Mouse (Mus musculus) spleen, postnatal 14 days (tissue): ENCODE data around the gene Taar7e.
"Not testable (repeated sequence)": the region's sequence is repeated elsewhere in the genome, so short reads cannot be mapped to it uniquely, and the experiment has no call there.

Experiments
- DNase-seq, 2 experiments: peaks; one replicate each; pipeline ENCODE4 v3.0.0; 2021 to 2022; ENCODE audit warnings: low spot score in 2 of 2

Taar7e gene

GRCm38 (mm10) chr10:24037314-24037713 is at the start of gene Taar7e:
Taar7e (plus strand) TSS chr10:24037614.
- no peak for DNase-seq

GRCm38 (mm10) chr10:23993381-23993780 is 44.0 kb upstream of the Taar7e start, which contains the start of gene Taar7a:
Taar7a (minus strand) TSS chr10:23993481.
- DNase-seq = no peak

GRCm38 (mm10) chr10:23999639-24000038 is 37.8 kb upstream of the Taar7e start, which contains the start of gene Taar7b:
Taar7b (plus strand) TSS chr10:23999939.
- no peak for DNase-seq

GRCm38 (mm10) chr10:24006442-24006841 is 31.0 kb upstream of the Taar7e start:
- DNase-seq = no peak

GRCm38 (mm10) chr10:24007034-24007433 is 30.4 kb upstream of the Taar7e start:
- DNase-seq = no peak

GRCm38 (mm10) chr10:24008143-24008542 is 29.3 kb upstream of the Taar7e start:
- DNase-seq = no peak

GRCm38 (mm10) chr10:24026922-24027321 is 10.5 kb upstream of the Taar7e start, which contains the start of gene Taar7d:
Taar7d (plus strand) TSS chr10:24027222.
- no peak for DNase-seq

- no peak for DNase-seq
Observed at GRCm38 (mm10) chr10:24031347-24031746, 6.1 kb upstream of the Taar7e start.

- DNase-seq = no peak
Observed at GRCm38 (mm10) chr10:24040120-24040869, 2.9 kb downstream of the Taar7e start.

GRCm38 (mm10) chr10:24049210-24049609 is 11.8 kb downstream of the Taar7e start, which contains the start of gene Taar7f:
Taar7f (plus strand) TSS chr10:24049510.
- DNase-seq = no peak

GRCm38 (mm10) chr10:24052039-24052438 is 14.6 kb downstream of the Taar7e start:
- no peak for DNase-seq

- DNase-seq = no peak
Observed at GRCm38 (mm10) chr10:24058986-24059385, 21.6 kb downstream of the Taar7e start.

GRCm38 (mm10) chr10:24074751-24075150 is 37.3 kb downstream of the Taar7e start:
- not testable (repeated sequence) for DNase-seq

- not testable (repeated sequence) for DNase-seq
Observed at GRCm38 (mm10) chr10:24076200-24076599, 38.8 kb downstream of the Taar7e start, which contains the start of gene Taar8a. Taar8a (plus strand) TSS chr10:24076500.

- DNase-seq = peak in 1 of 2 experiments; percentile 19
Observed at GRCm38 (mm10) chr10:24080166-24080565, 42.8 kb downstream of the Taar7e start.

- DNase-seq = no peak
Observed at GRCm38 (mm10) chr10:24085936-24086335, 48.5 kb downstream of the Taar7e start.

GRCm38 (mm10) chr10:24086555-24086954 is 49.1 kb downstream of the Taar7e start:
- no peak for DNase-seq

GRCm38 (mm10) chr10:24087168-24087567 is 49.8 kb downstream of the Taar7e start:
- DNase-seq = no peak
